Mouse (Mus musculus) left cerebral cortex, adult 2 months (tissue): ENCODE results near the gene 4933411K16Rik. TPM values are rescaled to one million over a fixed set of nuclear protein-coding genes. Genes with fewer than 3 reads are reported as not detected.

Experiments used
- DNase-seq, 2 experiments: peaks; one replicate each; pipeline ENCODE4 v3.0.0; 2021 to 2022; ENCODE audit warnings: low spot score in 2 of 2, mixed read lengths in 1 of 2; ENCODE audit errors: extremely low spot score in 1 of 2
- H3K27ac ChIP-seq: fragments of 200-600 bp; 2 replicates; pipeline ENCODE4 v1.8.1; 2022
- H3K4me3 ChIP-seq: fragments of 200-600 bp; 2 replicates; pipeline ENCODE4 v1.8.1; 2022
- CTCF ChIP-seq: fragments of 200-600 bp; IDR thresholded peaks from 2 replicates; pipeline ENCODE4 v1.8.1; 2022; ENCODE audit warnings: antibody characterized with exemption, mild to moderate bottlenecking, moderate library complexity
- intact Hi-C: fragments of 180-260 bp; cut with DNase I; formaldehyde crosslinking; loops from one replicate; pipeline ENCODE4 v1.15.1; 2025
- total RNA-seq, 2 experiments: library from RNA; stranded (reverse); gene quantifications; 2 replicates each; pipeline ENCODE4 v1.2.3; 2021

4933411K16Rik gene
- total RNA-seq, 2 experiments from 2014 or later: 0.75 to 1.2 TPM

DNA sequence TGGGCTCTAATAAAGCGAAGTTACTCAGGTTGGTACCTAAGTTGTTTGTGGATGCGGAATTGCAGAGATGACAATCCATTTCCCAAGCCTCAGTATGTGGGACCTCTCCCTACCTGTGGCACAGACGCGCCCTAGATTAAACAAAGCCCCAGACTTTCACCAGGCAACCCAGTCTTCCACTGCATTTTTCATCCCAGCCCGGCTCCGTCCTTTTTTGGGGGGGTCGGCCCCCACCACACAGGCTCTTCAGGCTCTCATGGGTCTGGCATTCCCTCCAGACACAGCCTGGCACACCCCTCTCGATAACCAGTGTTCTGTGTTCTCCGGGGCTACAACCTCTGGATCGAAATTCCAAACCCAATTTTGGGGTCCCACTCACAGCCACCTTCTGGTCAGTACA lies 33.6 kb downstream of the 4933411K16Rik start:
- peak overlapping the region; percentile 90 for H3K4me3 ChIP-seq
- no peak for DNase-seq
- intact Hi-C loops: loop anchor here (5.0 kb wide), 1 partner anchor 98 kb away; no protein-coding TSS in a partner anchor
- peak overlapping the region; percentile 83 for H3K27ac ChIP-seq
- TF ChIP-seq CTCF: no peak

DNA sequence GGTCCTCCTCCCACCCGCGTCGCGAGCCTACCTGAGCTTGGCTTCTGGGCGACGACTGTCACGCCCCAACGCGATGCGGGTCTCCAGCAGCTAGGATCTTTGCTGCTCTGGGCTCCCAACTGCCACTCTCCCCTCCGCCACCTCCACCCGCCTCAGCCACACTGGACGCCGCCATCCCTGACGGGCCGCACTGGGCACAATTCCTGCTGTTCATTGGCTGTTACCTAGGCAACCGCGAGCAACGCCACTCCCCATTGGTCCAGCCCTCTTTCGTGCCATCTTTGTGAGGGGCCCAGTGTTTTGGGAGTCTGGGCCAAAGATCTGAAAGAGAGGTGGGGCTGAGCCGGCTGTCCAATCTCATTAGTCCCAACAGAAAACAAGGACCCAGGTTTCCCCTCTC lies 34.1 kb downstream of the 4933411K16Rik start, which contains the start of gene Morn4:
Gene Morn4, minus strand, starts transcription at position 192 of the 400 bp plus-strand sequence.
- TF ChIP-seq CTCF: no peak
- peak; percentile 90 to 92 for DNase-seq
- Histone ChIP-seq H3K4me3 (peak within 1 kb of the TSS; percentile 90), H3K27ac (peak within 1 kb of the TSS; percentile 83)
- intact Hi-C loops: loop anchor here (5.0 kb wide), 1 partner anchor 99 kb away; no protein-coding TSS in a partner anchor

DNA sequence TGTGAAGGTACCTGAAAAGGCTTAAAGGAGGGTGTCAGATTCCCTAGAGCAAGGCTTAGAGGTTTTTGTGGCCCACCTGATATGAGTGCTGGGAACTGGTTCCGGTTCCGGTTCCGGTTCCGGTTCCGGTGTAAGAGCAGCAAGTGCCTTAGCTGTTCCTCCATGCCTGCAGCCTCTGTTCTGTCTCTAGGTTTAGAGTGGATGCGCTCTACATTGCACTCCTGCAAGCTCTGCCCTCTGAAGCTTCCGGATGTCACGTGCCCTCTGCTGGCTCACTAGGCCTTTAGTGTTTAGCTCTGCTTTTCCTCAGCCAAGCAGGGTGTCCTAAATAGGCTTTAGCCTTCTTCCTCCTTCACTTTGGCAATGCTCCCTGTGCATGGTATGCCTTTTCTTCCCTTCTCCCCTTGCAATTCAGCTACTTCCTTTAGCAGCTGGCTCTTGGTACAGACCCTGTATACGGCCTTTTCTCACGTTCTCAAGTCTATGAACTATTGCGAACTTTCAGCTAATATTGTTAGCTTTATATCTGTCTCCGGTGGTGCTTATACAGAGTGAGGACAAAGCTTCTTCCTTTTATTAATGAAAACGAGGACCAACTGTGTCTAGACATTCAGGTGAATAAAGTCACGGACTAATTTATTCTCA lies 37.2 kb downstream of the 4933411K16Rik start:
- H3K4me3 ChIP-seq: peak overlapping the region; percentile 62
- intact Hi-C loops: loop anchor here (5.0 kb wide), 1 partner anchor 102 kb away; no protein-coding TSS in a partner anchor
- no peak for TF ChIP-seq CTCF

DNA sequence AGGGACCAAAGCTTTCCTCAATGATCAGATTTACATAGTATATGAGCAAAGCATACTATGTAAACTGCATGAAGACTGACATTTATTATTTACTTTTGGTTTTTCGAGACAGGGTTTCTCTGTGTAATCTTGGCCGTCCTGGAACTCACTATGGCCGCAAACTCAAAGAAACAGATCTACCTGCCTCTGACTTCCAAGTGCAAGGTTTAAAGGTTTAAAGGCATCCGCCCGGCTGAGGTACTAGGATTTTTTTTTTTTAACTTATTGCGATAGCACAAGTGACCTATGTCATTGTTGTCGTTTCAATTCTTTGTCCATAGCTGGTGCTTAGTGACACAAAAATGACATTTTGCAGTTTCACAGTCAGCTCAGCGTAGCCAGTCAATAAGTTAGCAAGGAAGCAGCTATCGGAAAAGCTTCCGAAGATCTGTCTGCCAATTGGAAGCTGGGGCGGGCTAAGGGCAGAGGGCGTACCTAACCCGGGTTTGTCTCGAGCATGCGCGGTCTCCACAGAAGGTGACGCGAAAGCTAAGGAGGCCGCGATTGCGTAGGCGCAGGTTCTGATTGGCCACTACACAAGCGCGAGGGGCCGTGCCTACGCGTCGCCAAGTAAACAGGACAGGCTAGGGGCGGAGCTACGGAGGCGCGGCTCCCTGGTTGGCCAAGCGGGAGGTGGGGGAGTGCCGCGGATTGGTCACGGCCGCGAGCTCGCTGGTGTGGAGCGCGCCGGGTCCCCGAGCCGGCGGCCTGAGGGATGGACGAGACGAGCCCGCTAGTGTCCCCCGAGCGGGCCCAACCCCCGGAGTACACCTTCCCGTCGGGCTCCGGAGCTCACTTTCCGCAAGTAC lies 37.9 kb downstream of the 4933411K16Rik start, which contains the start of gene Pi4k2a:
Gene Pi4k2a, plus strand, starts transcription at position 723 of the 848 bp plus-strand sequence.
- H3K4me3 ChIP-seq: peak within 1 kb of the TSS; percentile 62
- TF ChIP-seq CTCF: no peak
- intact Hi-C loops: loop anchor here (2.0 to 5.0 kb wide), 4 partner anchors 39 to 103 kb away; partner anchors contain the start of gene Avpi1

More for the DNA sequence above, 37.2 kb downstream of the 4933411K16Rik start:
- H3K27ac ChIP-seq: peak overlapping the region; percentile 84
- DNase-seq: peak; percentile 31

DNA sequence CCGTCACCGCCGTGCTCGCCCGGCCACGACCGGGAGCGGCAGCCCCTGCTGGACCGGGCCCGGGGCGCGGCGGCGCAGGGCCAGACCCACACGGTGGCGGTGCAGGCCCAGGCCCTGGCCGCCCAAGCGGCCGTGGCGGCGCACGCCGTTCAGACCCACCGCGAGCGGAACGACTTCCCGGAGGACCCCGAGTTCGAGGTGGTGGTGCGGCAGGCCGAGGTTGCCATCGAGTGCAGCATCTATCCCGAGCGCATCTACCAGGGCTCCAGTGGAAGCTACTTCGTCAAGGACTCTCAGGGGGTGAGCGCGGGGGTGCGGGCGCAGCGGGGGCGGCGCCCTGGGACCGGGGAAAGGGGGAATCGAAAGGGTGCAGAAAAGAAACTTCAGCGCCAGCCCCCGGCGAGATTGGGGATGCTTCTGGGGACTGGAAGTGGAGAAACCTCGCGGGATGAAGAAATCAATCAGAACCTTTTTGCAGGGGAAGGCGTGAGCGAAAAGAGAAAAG lies 38.6 kb downstream of the 4933411K16Rik start:
- H3K27ac ChIP-seq: peak overlapping the region; percentile 57; the same call in 1 of the 2 replicates
- intact Hi-C loops: loop anchor here (2.0 kb wide), 3 partner anchors 38 to 76 kb away; partner anchors contain the start of gene Avpi1
- DNase-seq: no peak

More for the DNA sequence above, 37.9 kb downstream of the 4933411K16Rik start, which contains the start of gene Pi4k2a:
- peak within 1 kb of the TSS; percentile 84 for H3K27ac ChIP-seq
- DNase-seq: peak; percentile 97 to 99

DNA sequence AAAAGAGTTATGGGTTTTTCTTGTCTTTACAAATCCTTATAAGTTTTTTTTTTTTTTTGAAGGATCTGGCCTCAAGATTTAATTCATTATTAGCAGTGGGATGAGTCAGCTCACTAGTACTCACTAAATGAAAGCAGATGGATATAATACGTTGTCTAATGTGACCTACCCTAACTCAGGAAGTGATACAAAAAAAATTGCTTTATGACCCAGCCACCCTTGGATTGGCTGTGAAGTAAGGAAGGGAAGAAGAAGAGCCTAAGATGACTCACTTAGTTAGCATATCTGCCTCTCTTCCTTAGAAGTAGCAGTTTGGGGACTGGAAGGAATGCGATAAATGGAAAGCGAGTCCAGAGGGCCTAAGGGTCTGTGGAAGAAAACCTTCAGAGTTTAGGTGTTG lies 47.4 kb downstream of the 4933411K16Rik start:
- H3K4me3 ChIP-seq: no peak overlapping the region
- intact Hi-C loops: no loop called here
- H3K27ac ChIP-seq: no peak overlapping the region
- no peak for TF ChIP-seq CTCF
- DNase-seq: no peak

More for the DNA sequence above, 38.6 kb downstream of the 4933411K16Rik start:
- peak overlapping the region; percentile 62 for H3K4me3 ChIP-seq
- TF ChIP-seq CTCF: no peak

Other genes with a start within 250 kb of the 4933411K16Rik start
- gene Frat1, start 222.3 kb upstream of the 4933411K16Rik start, total RNA-seq: 10 to 100 TPM; 14.5 to 17.7 TPM
- gene Frat2, start 204.1 kb upstream of the 4933411K16Rik start, total RNA-seq: 1 to 10 TPM; 7.7 to 8.4 TPM
- 10 to 100 TPM; 33.0 to 34.1 TPM for gene Rrp12, start 156.1 kb upstream of the 4933411K16Rik start, total RNA-seq
- 100 to 1,000 TPM; 539 to 569 TPM for gene Pgam1, start 140.3 kb upstream of the 4933411K16Rik start, total RNA-seq
- 10 to 100 TPM; 22.7 to 27.9 TPM for gene Exosc1, start 118.8 kb upstream of the 4933411K16Rik start, total RNA-seq
- gene Zdhhc16, start 118.8 kb upstream of the 4933411K16Rik start, total RNA-seq: 10 to 100 TPM; 39.3 to 48.9 TPM
- gene Mms19, start 71.1 kb upstream of the 4933411K16Rik start, total RNA-seq: 10 to 100 TPM; 34.7 to 38.2 TPM
- 10 to 100 TPM; 10.9 to 12.1 TPM for gene Ubtd1, start 70.5 kb upstream of the 4933411K16Rik start, total RNA-seq
- gene Ankrd2, start 16.2 kb upstream of the 4933411K16Rik start, total RNA-seq: under 1 TPM in 1 of 2 experiments, not detected in 1; 0.42 TPM
- gene Hoga1, start 6.6 kb upstream of the 4933411K16Rik start, total RNA-seq: 1 to 10 TPM; 4.1 to 4.2 TPM
- 10 to 100 TPM; 64.0 to 66.2 TPM for gene Morn4, start 34.1 kb downstream of the 4933411K16Rik start, total RNA-seq
- gene Pi4k2a, start 38.2 kb downstream of the 4933411K16Rik start, total RNA-seq: 10 to 100 TPM; 65.6 to 67.3 TPM
- gene Avpi1, start 76.8 kb downstream of the 4933411K16Rik start, total RNA-seq: 10 to 100 TPM; 27.6 to 30.9 TPM
- 10 to 100 TPM in 1 of 2 experiments, 1 to 10 TPM in 1; 8.0 to 10.6 TPM for gene Marveld1, start 95.2 kb downstream of the 4933411K16Rik start, total RNA-seq
- gene Zfyve27, start 111.7 kb downstream of the 4933411K16Rik start, total RNA-seq: 100 to 1,000 TPM in 1 of 2 experiments, 10 to 100 TPM in 1; 87.7 to 107 TPM
- gene Sfrp5, start 150.0 kb downstream of the 4933411K16Rik start, total RNA-seq: under 1 TPM; 0.48 to 0.65 TPM
- gene Golga7b, start 195.3 kb downstream of the 4933411K16Rik start, total RNA-seq: 100 to 1,000 TPM; 124 TPM